Mouse (Mus musculus) ES-E14 (cell line): ENCODE measurements around the gene Man1c1.

Experiments
- CHD2 ChIP-seq: IDR thresholded peaks from 2 replicates; pipeline ENCODE4 v1.6.1; 2014; ENCODE audit warnings: mild to moderate bottlenecking, low read depth, low read length, inconsistent platforms
- MAFK ChIP-seq: IDR thresholded peaks from 2 replicates; pipeline ENCODE4 v1.6.1; 2014; ENCODE audit warnings: mild to moderate bottlenecking, low read depth, low read length, inconsistent platforms; ENCODE audit not compliant: insufficient read depth
- ZC3H11A ChIP-seq: IDR thresholded peaks from 2 replicates; pipeline ENCODE4 v1.6.1; 2012; ENCODE audit warnings: low read depth, mild to moderate bottlenecking, inconsistent platforms, low read length, borderline replicate concordance
- ZNF384 ChIP-seq: IDR thresholded peaks from 2 replicates; pipeline ENCODE4 v1.6.1; 2012; ENCODE audit warnings: low read depth, low read length, inconsistent platforms

DNA sequence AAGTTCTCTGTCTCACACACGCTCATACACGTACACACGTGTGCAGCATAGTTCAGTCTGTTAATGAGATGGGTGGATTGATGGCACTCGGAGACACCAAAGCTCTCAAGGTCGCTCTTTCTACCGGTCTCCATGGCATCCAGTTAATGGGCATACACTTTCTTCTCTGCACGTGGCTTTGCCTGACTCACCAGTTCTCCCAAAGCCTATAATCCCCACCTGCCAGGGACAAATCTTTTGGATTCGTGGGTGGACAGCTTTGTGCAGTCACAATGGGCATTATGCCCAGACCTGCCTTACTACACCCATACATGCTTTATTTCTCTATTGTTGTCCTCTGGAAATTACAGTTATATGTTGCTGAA is 168.3 kb downstream of the Man1c1 start:
- TF ChIP-seq ZNF384 (no peak), MAFK (no peak), ZC3H11A (no peak), CHD2 (no peak)
